Mouse (Mus musculus) T-helper 2 cell (primary cell): ENCODE measurements at regions not wholly inside any gene's neighbourhood (a gene's known extent, or its start where the extent isn't known, plus 50 kb on each side); places are given as distances from the start of the nearest gene placed in this dataset.

Experiments
- in situ Hi-C: fragments of 300-600 bp; cut with MboI, MseI; formaldehyde crosslinking; loops from one replicate; pipeline ENCODE4 v1.15.1; 2025; ENCODE audit warnings: high pct_unique_total_duplicates

DNA sequence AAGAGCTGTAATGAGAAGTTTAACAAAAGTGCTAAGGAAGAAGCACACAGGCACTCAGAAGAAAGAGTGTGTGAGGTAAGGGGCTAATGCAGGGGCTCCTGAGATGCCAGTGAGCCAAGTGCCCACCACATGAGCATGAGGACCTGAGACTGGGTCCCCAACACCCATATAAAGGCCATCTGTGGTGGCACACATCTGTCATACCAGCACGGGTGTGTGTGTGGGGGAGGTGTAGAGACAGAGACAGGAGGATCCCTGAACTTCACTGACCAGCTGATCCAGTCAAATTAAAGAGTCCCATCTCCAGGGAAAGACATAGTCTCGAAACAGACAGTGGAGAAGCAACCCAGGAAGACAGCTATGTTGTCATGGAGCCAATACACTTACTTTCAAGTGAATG is 70.6 kb upstream of the Gli2 start:
- in situ Hi-C loops: no loop called here

DNA sequence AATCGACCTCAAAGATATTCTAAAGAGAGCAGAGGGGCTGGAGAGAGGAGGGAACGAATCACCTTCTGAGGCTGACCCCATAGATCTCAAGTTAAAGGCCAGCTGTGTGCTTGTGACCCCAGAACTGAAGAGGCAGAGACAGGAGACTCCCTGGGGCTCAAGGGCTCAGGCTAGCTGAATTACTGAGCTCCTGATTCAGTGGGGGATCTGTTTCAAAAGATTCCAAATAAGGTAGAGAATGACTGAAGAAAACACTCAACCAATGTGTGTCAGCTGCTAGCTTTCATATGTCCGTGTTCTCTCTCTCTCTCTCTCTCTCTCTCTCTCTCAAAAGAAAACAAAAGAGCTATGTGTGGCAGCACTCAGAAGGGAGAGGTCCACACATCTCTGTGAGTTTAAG is 70.0 kb upstream of the Gli2 start:
- in situ Hi-C loops: no loop called here

DNA sequence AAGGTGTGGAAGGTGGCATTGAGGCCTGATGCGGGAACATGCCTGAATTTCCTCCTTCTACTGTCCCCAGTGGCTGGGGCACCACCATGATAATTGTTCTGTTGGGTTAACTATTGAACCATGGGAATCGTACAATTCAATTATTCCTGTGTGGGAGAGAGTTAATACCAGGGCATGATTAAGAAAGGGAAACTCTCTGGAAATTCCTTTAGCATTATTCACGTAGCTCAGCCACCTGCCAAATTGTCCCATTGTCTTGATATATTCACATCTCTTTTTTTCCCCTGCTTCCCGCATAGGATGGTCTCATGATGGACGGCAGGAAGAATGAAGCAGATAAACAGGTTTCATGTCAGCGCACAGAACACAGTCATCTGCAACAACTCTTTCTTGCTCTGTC is 69.6 kb upstream of the Gli2 start:
- in situ Hi-C loops: no loop called here

DNA sequence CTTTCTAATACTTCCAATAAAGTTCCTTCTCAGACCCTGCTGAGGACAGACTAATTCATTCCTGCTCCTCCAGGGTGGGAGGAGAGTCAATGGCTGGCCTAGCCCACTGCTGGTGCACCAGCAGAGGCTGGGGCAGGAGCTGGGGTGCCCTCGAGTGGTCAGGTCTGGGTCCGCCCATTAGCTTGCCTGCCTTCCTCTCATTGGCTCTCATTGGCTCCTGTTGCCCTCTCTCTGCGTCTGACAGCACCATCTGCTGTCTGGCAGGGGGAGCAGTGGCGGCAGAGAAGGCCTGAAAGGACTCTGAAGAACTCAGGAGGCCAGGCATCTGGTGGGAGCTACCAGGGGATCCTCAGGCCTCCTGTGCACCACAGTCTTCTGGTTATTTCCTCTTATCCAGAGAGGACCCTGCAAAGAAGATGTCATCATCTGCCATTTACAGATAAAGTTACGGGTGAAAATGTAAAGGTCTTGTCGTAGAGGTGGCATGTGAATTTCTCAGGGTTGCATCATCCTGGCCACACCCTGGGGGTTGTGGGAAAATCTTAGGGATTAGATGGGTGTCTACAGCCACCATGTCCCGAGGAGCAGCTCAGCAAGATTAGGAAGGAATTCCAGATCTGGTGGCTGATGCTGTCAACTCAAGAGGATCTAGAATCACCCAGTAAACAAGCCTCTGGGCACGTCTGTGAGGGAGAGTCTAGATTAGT is 66.6 kb upstream of the Gli2 start:
- in situ Hi-C loops: no loop called here

DNA sequence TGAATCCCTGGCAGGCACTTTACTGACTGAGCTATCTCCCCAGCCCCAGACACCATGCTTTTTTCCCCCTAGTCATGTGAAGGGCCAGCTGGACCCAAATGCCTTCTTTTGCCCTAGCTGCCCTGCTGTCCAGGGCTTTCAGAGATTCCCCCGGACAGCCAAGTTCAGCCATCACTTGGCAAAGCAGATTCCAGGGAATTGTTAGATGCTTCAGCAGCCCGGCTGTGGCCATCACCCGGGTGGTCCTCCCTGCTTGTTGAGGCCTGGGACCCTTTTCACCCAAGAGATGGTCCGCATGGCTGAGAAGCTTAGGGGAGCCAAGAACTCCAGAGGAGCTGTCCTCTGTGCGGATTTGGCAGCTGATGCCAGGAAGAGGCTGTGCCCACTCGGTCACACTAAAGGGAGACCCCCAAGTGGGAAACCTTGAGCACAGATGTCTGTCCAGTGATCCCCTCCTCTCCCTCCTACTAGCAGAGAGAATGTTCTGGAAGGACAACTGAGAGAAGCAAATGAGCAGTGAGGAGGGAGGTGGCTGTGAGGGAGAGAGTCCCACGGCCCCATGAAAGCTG is 61.8 kb upstream of the Gli2 start:
- in situ Hi-C loops: no loop called here

DNA sequence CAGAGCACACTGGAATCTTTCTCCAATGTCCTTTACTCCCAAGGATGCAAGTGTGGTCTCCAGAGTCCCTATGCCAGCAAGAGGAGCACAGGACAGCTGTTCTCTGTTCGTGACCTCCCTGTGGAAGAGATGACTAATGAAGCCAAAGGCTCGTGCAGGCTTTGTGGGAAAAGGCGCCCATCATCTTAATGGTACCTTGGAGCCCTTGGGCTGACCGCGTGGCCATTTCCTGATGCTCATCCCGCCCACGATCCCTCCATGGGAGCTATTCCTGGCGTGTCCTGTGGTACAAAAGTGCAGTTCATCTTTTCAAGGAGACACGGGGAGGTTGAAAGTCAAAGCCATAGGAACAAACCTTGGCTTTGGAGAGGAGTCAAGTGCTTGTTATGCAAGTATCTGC is 55.2 kb upstream of the Gli2 start:
- in situ Hi-C loops: loop anchor here (5.0 kb wide), 1 partner anchor 44 kb away; no protein-coding TSS in a partner anchor

DNA sequence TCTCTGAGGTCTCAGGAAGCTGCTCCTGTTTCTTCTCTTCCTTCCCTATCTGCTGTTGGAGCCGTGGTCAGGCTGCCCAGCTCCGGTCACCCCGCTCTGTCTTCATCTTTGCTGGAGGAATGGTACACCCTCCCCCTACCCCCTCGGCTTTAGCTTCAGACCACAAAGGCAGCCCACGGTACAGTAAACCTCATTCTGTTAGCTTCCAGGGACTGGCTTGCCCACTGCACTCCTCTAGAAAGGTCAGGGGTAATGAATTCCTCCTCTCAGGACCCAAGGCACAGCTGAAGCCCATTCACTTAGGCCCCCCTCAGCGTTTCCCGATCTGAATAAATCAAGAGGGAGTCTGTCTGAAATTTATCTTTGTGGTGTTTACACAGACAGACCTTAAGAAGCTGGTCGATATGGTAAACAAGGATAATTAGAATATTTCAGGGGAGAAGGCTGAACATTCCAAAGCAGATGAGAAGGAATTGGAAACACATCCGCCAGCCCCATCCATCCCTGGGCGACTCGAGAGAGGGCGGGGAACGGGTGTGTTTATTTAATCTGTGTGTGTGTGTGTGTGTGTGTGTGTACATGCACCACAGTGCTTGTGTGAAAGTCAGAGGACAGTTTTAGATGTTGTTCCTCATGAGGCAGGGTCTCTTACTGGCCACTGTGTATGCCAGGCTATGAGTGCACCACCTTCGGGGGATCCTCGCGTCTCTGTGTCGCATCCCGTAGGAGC is 53.0 kb upstream of the Gli2 start:
- in situ Hi-C loops: loop anchor here (5.0 kb wide), 1 partner anchor 46 kb away; no protein-coding TSS in a partner anchor
